Mouse (Mus musculus): ENCODE measurements around the gene Dio1.

Dio1 gene

DNA sequence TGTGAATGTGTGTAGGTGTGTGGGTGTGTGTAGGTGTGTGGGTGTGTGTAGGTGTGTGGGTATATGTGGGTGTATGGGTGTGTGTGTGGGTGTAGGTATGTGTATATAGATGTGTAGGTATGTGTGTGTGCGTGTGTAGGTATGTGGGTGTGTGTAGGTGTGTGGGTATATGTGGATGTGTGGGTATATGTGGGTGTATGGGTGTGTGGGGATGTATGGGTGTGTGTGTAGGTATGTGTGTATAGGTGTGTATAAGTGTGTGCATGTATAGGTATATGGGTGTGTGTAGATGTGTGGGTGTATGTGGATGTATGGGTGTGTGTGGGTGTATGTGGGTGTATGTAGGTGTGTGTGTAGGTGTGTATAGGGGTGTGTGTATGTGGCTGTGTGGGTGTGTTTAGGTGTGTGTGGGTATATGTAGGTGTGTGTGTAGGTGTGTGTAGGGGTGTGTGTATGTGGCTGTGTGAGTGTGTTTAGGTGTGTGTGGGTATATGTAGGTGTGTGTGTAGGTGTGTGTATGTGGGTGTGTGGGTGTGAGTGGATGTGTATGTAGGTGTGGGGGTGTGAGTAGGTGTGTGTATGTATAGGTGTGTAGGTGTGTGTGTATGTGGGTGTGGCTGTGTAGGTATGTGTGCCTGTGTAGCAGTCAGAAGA, 5.9 kb downstream of the Dio1 start:
- DNase-seq (ENCODE audit: low spot score in 2 of 2) = no peak

- no peak for DNase-seq (ENCODE audit: low spot score in 2 of 2)
These were observed 6.6 kb downstream of the Dio1 start for GRCm38 (mm10) chr4:107300371-107300770.

DNA sequence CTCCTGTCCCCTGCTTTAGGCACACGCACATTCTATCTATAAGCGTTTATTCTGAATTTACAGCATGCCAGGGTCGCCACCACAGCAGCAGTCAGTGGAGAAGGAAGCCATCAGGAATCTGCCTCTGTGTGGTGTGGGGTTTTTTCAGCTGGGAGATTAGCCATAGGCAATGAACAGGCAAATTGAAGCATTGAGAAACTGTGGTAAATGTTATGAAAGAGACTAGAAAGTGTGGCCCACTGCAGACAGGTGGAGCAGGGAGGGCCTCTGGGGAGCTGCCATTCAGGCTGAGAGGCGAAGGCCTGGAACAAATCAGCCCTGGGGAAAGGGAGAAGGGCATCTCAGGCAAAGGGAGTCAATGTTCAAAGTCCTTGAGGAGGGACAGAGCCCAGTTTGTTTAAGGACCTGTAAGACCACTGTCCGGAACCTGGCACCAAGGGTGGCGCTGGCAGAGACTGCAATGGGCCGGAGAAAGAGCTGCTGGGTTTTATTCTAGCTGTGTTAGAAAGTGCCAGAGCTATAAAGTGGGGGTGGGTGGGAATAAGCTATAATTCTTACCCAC, 7.1 kb downstream of the Dio1 start:
- DNase-seq (ENCODE audit: low spot score in 2 of 2) = no peak

DNA sequence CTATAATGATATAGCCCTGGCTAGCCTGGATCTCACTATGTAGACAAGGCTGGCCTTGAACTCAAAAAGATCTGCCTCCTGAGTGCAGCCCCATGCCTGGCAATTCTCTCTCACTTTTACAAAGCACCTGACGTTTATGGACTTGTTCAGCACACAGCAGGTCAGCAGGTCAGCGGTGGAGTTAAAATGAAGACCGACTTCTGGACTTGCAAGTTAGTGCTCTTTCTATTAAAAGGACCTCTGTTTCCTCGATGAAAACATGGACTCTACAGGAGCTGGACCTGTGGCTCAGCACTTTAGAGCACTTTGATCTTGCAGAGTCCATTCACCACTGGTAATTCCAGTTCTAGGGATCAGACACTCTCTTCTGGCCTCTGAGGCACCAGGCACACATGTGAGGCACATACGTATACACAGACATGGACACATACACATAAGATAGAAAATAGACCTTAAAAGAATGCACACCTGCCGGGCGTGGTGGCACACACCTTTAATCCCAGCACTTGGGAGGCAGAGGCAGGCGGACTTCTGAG, 8.8 kb downstream of the Dio1 start:
- no peak for DNase-seq (ENCODE audit: low spot score in 2 of 2)

GRCm38 (mm10) chr4:107292273-107292662, 14.7 kb downstream of the Dio1 start:
- DNase-seq (ENCODE audit: low spot score in 2 of 2) = no peak

- no peak for DNase-seq (ENCODE audit: low spot score in 2 of 2)
These were observed 15.2 kb downstream of the Dio1 start for GRCm38 (mm10) chr4:107291611-107292272.

- DNase-seq (ENCODE audit: low spot score in 2 of 2) = no peak
These were observed 19.5 kb downstream of the Dio1 start for GRCm38 (mm10) chr4:107287517-107287916.

DNA sequence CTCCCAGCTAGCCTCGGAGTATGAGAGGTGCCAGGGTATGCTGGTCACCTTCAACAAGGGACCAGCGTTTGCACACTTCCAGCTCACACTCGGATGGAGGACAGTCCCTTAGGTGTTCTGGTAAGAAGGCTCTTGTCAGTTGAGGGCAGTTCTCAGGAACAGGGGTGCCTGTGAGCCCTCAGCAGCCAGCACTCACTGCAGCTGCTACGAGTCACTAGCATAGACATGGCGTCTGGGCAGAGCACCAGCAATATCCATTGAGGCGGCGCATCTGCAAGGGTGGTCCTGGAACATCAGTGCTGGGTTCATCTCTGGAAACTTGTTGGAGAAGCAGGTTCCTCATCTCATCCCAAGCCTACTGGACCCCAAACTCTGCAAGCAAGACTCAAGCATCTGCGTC, 20.6 kb downstream of the Dio1 start:
- no peak for DNase-seq (ENCODE audit: low spot score in 2 of 2)

DNA sequence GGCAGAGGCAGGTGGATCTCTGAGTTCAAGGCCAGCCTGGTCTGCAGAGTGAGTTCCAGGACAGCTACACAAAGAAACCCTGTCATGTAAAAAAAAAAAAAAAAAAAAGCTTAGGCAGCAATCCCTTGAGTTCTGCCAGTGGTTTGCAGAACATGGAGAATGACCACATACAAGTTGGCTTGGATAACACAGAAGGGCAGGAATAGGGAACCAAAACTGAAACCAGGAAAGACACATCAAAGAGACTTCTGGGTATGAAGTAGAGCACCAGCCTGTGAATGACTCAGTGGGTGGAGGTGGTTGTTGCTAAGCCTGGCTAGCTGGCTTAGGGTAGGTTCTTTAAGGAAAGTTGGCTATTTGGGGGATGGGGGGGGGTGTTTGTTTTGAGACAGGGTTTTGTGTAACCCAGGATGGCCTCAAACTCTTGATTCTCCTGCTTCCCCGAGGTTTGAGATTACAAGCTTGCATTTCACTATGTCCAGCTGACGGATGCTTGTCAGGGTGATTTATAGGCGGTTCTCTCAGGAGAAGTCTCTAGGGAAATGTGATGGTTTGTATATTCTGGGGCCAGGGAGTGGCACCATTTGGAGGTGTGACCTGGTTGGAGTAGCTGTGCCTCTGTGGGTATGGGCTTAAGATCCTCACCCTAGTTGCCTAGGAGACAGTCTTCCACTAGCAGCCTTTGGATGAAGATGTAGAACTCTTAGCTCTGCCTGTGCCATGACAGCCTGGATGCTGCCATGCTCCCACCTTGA, 21.3 kb downstream of the Dio1 start:
- DNase-seq (ENCODE audit: low spot score in 2 of 2) = no peak

GRCm38 (mm10) chr4:107280843-107281475, 26.0 kb downstream of the Dio1 start:
- DNase-seq (ENCODE audit: low spot score in 2 of 2) = no peak

DNA sequence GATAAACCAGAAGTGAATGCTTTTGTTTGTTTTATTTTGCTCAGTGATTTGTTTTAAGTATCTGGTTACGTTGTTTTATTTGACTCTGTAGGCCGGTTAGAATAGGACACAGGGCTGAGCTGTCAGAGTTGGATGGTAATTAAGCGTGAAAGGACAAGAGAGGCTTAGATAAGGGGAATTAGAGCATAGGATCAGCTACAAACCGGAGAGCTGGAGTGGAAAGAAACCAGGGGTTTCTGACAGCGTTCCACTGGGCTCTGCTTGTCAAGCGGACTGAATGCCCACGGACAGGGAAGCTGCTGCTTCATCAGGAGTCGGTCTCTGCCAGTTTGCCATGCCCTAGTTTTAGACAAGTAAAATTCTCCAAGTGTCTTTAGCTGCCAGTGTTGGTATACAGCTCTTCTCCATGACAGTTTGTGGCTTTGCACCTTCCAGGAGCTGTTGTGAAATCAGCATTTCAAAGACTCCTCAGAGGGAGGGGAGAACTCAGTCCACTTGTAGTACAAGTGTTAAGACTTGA, 28.7 kb downstream of the Dio1 start:
- DNase-seq (ENCODE audit: low spot score in 2 of 2) = no peak

GRCm38 (mm10) chr4:107274511-107274910, 32.5 kb downstream of the Dio1 start:
- no peak for DNase-seq (ENCODE audit: low spot score in 2 of 2)

DNA sequence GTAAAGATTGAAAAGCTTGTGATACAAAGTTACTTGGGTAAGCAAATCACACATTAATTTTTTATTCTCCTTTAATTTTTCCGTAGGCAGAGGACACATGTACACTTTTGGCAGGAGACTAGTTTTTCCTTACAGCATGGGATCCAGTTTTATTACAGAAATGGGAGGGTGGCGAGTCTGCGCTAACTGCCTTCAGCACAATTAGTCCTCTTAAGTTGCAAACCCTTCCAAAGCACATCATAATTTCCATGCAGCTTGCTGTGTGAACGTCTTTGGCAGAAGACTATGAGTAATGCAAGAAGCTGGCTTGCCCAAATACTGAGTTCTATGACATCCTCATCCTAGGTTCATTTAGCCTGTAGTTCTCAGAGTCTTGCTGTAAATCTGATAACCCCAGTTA, 33.3 kb downstream of the Dio1 start:
- no peak for DNase-seq (ENCODE audit: low spot score in 2 of 2)

- peak; percentile 77 to 81 for DNase-seq (ENCODE audit: low spot score in 2 of 2)
These were observed 47.0 kb downstream of the Dio1 start for GRCm38 (mm10) chr4:107260001-107260400.

DNA sequence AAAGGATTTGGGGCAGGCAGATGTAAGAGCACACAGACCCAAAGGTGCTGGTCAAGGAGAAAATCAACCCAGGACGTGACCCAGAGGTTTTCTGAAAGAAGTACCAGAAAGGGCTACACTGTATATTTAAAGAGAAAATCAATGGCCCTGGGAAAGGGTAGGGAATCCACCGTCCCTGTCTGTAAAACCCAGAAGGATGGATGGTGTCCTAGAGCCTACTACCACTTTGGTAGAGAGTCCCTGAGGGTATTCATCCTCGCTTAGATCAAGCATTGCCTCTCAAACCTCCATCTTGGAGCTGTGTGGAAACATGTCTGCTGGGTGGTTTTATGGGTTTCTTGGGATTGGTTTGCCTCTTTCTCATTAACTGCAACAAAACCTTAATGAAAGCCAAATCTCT, 52.6 kb downstream of the Dio1 start:
- no peak for DNase-seq (ENCODE audit: low spot score in 2 of 2)

DNA sequence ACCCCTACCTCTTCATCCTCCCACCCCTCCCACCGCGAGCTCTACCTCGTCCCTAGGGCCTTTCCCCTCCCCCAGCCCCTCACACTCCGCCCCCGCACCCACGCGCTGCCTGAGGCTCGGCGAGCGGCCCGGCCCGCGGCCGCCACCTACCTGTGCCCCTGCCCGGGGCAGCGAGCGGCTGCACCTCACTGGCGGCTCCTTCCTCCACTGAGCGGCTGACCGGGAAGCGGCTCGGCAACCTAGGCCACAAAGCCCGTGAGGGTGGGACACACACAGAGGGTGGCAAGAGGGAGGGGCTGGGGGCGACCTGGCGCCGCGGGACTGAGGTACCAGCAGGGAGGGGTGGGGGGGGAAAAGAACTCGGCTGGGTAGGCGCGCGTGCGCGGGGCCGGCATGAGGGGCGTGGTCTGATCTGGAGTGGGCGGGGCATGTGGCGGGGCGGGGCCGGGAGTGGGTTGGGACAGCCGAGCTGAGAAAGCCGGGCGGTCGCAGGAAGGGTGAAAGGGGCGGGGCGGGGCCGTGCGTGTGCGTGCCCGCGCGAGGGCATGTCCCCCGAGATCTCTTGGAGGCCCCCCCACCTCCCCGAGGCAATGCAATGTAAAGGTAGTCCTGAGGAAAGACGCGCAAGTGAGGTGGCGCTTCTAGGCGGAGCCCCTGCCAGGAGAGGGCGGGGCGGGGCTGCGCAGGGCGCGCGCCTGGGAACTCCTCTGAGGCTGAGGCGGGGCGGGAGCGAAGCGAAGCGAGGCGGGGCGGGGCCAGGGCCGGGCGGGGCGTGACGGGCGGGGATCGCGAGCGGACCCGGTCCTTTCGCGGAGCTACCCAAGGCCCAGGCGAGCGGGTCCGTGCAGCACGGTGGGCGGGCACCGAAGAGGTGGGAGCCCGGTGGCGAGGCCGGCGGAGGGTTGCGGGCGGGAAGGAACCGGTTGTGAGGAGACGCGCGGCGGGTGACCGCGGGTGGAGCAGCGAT, 53.6 kb downstream of the Dio1 start, which contains the start of the genes Lrrc42 and Hspb11:
Gene Lrrc42 (minus strand): TSS at position 408 of the 967 bp plus-strand sequence.
Gene Hspb11 (plus strand): TSS at position 469 of the 967 bp plus-strand sequence.
- DNase-seq (ENCODE audit: low spot score in 2 of 2) = peak; percentile 97 to 98

GRCm38 (mm10) chr4:107252522-107252921, 54.4 kb downstream of the Dio1 start:
- DNase-seq (ENCODE audit: low spot score in 2 of 2) = peak in 1 of 2 experiments; percentile 28

- peak; percentile 28 to 71 for DNase-seq (ENCODE audit: low spot score in 2 of 2)
These were observed 56.5 kb downstream of the Dio1 start for GRCm38 (mm10) chr4:107250494-107250893.

DNA sequence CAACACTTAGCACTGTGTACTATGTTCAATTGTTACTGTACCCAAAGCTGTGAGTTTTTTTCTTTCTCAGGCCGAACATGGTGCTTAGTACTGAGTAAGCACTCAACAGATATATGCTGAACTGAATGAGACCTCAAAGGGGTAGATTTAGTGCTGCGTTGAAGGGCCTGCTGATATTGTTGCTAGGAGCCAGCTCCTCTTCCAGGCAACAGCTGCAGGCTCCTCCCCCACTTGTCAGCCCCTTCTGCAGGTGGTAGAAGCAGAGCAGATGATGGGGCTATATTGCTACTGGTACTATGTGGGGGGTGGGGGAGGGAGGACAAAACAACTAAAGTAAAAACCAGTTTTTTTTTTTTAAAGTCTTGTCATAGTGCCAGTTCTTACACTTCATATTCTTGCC, 57.5 kb downstream of the Dio1 start:
- peak; percentile 77 to 85 for DNase-seq (ENCODE audit: low spot score in 2 of 2)

GRCm38 (mm10) chr4:107248061-107248460, 58.9 kb downstream of the Dio1 start:
- DNase-seq (ENCODE audit: low spot score in 2 of 2) = no peak

All from thymus, postnatal 10 days (tissue).